Mouse (Mus musculus): ENCODE measurements around the gene Dnase1l3.

DNA sequence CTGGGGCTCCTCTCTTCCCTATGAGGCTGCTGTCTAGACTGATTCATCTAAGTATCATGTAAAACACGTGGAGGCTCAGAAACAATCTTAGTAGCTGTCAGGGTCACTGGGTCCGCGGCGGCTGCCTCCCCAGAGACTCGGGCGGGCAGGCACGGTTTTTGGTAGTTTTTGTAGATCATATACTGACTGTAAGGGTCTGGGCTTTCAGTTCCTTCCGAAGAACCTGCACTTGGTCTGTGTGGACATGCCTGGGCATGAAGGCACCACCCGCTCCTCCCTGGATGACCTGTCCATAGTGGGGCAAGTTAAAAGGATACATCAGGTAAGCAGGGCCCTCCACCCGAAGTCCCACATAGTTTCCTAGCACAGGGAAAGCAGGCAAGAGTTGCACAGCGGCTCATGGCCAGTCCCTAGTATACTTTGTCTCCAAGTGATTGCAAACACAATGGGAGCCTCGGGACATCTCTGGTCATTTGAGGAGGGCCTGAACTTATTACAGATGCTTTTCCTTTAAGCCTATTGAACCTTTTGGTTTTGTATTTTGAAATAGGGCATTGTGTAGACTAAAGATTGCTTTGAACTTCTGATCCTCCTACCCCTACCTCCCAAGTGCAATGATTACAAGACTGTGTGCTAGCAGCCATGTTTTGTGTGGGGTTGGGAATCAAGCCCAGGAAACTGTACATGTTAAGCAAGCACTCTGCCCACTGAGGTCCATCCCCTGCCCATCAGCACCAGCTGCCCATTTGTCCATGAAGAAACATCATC lies 46.7 kb upstream of the Dnase1l3 start:
- TF ChIP-seq GATA1 (IDR thresholded peaks at IDR 0.05; ENCODE audit: borderline replicate concordance, low read length) (no peak), FLI1 (IDR thresholded peaks at IDR 0.05; ENCODE audit: low read length) (no peak)

Measured in megakaryocyte, embryonic 14.5 days (primary cell).